Mouse (Mus musculus): ENCODE data around the gene 2410002F23Rik. TPM values are rescaled to one million over a fixed set of nuclear protein-coding genes. Genes with fewer than 3 reads are reported as not detected.
A peak's percentile ranks its signal among the peaks of the same experiment; 100 is the strongest.
"Not testable (repeated sequence)": the region's sequence is repeated elsewhere in the genome, so short reads cannot be mapped to it uniquely, and the experiment has no call there.

Gene 2410002F23Rik
- total RNA-seq (2021) = 100 to 1,000 TPM in 1 of 2 experiments, 10 to 100 TPM in 1; 83.1 to 105 TPM
- long read RNA-seq, experiment 1, transcript 2410002F23Rik-208 (6 exons, 784 nt) = minor isoform, 13 of 80 reads
- long read RNA-seq, experiment 1, transcript 2410002F23Rik-201 (6 exons, 1,982 nt) = major isoform, 50 of 80 reads
- long read RNA-seq, experiment 1, partial matches to known transcripts = 3 of 80 reads
- long read RNA-seq, experiment 1, other reads (novel, unspliced or antisense) = 8 of 80 reads
- long read RNA-seq, experiment 2, transcript 2410002F23Rik-206 (5 exons, 3,336 nt) = minor isoform, 5 of 62 reads
- long read RNA-seq, experiment 2, transcript 2410002F23Rik-201 (6 exons, 1,982 nt) = major isoform, 35 of 62 reads
- long read RNA-seq, experiment 2, transcript 2410002F23Rik-208 (6 exons, 784 nt) = minor isoform, 6 of 62 reads
- long read RNA-seq, experiment 2, partial matches to known transcripts = 2 of 62 reads
- long read RNA-seq, experiment 2, other reads (novel, unspliced or antisense) = 10 of 62 reads

DNA sequence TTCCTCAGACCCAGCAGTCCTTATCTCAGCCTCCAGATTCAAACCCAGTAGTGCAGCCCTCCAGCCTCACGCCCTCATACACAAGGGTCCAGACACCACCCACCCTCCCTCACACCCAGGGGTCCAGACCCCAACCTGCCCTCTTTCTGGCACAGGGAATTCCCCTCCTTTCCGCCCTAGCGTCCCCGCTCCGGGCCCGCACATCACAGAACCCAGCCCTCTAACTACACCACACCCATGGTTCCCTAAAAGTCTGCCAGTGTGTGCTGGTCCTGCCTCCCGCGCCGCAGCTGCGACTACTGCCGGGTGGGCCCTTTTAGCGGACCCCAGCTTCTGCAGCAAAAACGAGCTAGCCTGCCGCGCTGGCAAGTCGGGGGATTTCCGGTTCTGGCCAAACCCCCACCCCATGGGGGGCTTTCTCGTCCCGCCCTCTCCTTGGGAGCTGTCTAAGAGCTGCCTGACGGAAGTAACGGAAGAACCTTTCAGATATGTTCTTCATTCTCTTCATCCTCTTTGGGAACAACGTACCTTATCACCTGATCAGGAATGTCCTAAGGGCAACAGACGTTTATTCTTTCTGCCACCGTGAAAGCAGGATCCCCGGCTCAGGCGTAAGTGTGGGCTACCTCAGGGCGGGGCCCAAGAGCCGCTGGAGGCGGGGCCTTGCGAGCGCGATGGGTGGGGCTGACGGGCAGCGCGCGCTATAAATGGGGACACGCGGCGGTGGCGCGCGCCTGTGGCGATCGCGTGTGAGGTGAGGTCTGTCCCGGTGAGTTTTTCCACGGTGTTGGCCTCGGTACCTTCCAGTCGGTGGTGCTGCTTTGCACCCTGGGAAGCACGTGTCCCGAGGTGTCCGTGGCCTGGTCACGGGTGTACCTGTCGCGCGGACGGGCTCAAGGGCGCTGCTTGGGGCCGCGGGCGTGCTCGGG, at the start of gene 2410002F23Rik, which contains the start of gene 1700028J19Rik:
2410002F23Rik (plus strand) TSS at position 668 of the 929 bp plus-strand sequence.
1700028J19Rik (minus strand) TSS at position 641 of the 929 bp plus-strand sequence.
- peak; percentile 93 to 96 for DNase-seq (ENCODE audit: low spot score in 2 of 2)

DNA sequence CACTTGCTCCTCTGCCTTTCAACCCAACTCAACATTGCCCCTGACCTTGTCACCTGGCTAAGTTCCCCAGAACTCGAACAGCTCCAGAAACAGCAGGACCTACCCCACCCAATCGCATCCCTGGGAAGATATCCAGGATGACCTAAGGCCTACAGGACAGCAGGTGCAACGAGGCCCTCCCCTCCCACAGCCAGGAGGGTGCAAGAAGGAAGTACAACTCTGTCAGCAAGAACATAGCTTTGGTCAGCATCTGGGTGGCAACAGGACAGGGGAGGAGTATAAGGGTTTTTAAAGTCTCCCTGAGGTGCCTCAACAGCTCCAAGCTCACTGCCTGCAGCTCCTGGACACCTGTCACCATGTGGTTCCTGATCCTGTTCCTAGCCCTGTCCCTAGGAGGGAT, 48.6 kb upstream of the 2410002F23Rik start, which contains the start of gene Klk1b3:
Klk1b3 (plus strand) TSS at position 301 of the 400 bp plus-strand sequence.
- no peak for DNase-seq (ENCODE audit: low spot score in 2 of 2)

DNA sequence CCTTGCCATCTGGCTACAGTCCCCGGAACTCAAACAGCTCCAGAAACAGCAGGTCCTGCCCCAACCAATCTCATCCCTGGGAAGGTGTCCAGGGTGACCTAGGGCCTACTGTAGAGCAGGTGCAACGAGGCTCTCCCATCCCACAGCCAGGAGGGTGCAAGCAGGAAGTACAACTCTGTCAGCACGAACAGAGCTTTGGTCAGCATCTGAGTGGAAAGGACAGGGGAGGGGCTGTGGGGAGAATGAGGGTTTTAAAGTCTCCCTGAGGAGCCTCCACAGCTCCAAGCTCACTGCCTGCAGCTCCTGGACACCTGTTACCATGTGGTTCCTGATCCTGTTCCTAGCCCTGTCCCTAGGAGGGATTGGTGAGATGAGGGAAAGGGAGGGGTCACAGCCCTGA, 39.4 kb upstream of the 2410002F23Rik start, which contains the start of gene Klk1b4:
Klk1b4 (plus strand) TSS at position 301 of the 400 bp plus-strand sequence.
- DNase-seq (ENCODE audit: low spot score in 2 of 2) = not testable (repeated sequence)

DNA sequence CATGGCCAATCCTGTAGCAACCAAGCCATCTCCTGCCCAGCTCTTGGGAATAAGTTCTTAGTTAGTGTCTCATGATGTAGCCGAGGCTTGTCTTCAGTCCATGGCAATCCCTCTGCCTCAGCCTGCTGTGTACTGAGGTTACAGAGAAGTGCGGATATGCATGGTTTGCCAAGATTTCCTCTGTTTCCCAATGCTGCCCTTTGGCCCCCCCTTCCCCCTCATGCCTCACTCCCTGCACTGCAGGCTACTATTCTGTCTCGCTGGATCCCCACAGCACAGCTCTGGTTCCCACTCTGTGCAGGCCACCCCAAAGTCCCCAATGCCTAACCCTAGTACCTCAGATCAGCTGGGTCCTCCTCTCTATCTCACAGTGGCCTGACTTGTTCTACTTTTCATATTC, 38.2 kb upstream of the 2410002F23Rik start:
- DNase-seq (ENCODE audit: low spot score in 2 of 2) = no peak

DNA sequence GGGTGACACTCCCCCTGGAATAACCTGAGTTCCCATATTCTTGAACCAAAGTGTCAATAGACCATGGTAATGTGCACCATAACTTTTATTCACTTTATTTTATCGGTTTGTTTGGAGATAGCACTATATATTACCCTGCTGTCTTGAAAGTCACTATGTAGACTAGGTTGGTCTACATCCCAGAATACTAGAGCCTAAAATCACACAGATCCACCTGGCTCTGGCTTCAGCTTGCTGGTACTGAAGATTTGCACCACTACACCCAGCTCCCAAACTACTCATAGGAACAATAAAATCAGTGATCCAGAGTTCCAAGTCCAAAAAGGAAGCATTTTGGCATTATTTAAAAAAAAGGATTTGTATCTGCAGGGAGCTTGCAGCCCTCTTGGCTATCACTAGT, 30.9 kb upstream of the 2410002F23Rik start, which contains the start of gene Klk1b5:
Klk1b5 (plus strand) TSS at position 301 of the 400 bp plus-strand sequence.
- DNase-seq (ENCODE audit: low spot score in 2 of 2) = no peak

DNA sequence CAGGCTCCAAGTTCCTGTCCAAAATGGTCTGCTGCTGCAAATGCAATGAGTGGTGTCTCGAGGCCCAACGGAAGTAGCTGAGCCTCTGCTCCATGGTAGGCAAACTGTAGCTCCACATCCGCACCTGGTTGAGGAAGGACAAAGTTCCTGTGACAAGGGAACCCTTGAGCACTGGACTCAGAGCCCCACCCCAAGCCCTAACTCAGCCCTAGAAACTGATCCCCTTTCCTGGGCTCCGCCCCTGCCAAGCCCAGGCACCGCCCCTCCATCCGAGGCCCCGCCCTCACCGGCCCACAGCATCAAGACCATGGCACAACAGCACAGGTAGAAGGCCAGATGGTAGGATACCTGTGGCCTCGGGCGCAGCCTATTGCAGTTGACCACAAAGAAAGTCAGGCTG, 24.9 kb upstream of the 2410002F23Rik start:
- not testable (repeated sequence) for DNase-seq (ENCODE audit: low spot score in 2 of 2)

DNA sequence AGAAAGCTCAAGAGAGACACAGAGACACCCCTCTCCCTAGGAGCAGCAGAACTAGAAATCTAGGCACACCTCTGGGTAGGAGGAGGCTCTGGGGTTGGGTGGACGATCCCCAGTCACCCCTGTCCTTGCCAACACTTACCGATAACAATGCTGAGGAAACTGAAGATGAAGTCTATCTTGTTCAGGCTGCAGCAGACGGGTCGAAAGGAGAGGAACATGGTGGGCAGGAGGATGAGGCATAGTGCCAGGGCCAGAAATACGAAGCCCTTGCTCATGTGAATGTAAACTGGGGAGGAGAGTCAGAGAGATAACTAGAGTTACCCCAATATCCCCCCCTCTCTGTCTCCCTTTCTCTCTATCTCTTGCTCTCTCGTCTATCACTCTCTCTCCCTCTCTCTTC, 24.2 kb upstream of the 2410002F23Rik start:
- DNase-seq (ENCODE audit: low spot score in 2 of 2) = not testable (repeated sequence)

DNA sequence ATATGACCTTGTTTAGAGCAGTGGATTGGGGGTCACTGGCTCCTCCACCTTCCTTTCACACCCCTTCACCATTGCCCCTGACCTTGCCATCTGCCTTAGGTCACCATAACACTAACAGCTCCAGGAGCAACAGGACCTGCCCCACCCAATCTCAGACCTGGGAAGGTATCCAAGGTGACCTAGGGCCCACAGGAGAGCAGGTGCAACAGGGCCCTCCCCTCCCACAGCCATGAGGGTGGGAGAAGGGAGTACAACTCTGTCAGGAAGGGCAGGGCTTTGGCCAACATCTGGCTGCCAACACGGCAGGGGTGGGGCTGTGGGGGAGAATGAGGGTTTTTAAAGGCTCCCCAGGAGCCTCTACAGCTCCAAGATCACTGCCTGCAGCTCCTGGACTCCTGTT, 21.4 kb upstream of the 2410002F23Rik start, which contains the start of gene Klk1:
Klk1 (plus strand) TSS at position 285 of the 400 bp plus-strand sequence.
- no peak for DNase-seq (ENCODE audit: low spot score in 2 of 2)

DNA sequence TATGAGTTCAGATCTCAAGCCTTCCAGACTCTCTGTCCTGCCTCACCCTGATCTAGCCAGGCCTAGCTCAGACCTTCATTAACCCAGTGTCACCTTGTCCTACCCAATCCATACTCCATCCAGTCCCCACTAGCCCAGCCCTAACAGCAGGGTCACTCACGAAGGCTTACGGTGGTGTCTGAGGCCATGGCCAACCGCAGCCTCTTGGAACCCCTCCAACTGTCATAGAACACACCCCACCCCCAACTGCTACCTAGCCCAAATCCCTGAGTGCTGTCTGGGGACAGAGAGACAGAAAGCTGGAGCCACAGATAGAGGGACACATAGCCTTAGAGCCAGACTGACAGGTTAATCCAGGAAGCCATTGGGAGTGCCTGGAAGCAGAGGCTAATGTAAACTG, 10.6 kb upstream of the 2410002F23Rik start, which contains the start of gene Gm36864:
Gm36864 (plus strand) TSS at position 269 of the 400 bp plus-strand sequence.
- DNase-seq (ENCODE audit: low spot score in 2 of 2) = no peak

DNA sequence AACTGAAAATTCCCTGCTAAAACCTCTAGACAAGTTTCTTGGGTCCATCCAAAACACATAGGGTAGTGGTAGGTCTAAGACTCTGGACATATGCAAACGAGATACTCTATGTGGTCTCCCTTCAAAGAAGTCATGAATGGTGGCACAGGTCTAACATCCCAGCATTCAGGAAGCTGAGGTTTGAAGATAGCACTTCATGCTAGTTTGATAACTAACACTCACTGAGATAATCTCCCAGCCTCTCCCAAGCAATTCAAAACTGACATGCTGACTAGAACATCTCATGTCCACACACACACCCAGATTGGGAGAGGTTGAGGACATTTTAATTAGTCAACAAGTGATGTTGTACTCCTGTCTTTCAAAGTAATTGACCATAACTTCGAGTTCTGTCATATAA, 6.6 kb upstream of the 2410002F23Rik start:
- DNase-seq (ENCODE audit: low spot score in 2 of 2) = no peak

DNA sequence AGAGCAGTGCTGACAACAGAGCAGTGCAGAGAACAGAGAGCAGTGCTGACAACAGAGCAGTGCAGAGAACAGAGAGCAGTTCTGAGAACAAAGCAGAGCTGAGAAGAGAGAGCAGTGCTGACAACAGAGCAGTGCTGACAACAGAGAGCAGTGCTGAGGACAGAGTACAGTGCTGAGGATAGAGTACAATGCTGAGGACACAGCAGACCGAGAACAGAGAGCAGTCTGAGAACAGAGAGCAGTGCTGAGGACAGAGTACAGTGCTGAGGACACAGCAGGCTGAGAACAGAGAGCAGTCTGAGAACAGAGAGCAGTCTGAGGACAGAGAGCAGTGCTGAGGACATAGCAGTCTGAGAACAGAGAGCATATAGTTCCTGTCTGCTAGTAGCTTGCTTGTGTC, 5.8 kb upstream of the 2410002F23Rik start:
- no peak for DNase-seq (ENCODE audit: low spot score in 2 of 2)

DNA sequence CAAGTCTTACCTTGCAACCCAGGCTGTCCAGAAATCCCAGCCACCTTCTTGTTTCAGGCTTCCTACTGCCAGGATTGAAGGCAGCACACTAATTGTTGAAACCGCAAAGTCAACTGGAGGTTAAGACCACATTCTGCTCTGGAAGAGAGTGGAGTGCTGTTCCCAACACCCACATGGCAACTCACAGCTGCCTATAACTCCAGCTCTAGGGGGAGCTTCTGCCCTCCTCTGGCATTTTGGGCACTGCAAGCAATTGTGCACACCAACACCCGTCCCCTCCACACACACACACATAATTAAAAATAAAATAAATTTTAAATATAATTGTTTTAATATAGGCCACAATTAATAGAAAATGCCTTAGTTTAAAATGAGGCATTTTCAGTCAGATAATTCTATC, 5.4 kb upstream of the 2410002F23Rik start:
- DNase-seq (ENCODE audit: low spot score in 2 of 2) = no peak

DNA sequence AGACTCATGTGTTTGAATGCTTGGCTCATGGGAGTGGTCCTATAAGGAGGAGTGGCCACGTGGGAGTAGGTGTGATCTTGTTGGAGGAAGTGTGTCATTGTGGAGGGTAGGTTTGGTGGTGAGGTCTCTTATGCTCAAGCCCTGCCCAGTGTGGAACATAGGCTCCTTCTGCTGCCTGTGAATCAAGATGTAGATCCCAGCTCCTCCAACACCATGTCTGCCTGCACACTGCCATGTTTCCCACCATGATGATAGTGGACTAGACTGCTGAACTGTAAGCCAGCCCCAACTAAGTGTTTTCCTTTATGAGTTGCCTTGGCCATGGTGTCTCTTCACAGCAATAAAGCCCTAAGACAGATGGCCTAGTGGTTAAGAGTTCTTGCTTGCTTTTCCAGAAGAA, 2.4 kb upstream of the 2410002F23Rik start:
- DNase-seq (ENCODE audit: low spot score in 2 of 2) = no peak

DNA sequence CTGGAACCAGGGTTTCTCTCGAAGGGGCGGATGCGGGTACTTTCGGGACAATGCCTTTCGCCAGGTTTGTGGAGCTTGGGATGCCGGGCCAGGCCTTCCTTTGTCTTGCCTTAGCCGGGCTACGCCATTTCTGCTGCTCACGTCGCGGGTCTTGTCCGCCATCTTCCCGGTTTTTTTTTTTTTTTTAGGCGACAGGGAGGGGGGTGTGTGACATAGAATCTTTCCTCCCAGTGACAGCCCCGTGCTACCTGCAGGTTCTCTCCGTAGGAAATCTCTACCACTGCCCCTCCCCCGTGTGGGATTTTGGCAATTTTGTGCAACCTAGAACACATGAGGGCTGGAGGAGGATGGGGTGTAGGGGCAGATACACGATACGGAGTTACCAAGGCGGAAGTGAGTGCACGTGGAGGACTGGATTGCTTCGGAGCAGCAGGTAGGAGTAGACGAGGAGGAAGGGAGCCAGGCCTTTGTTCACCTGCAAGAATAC, 505 bp downstream of the 2410002F23Rik start:
- DNase-seq (ENCODE audit: low spot score in 2 of 2) = peak in 1 of 2 experiments; percentile 57

DNA sequence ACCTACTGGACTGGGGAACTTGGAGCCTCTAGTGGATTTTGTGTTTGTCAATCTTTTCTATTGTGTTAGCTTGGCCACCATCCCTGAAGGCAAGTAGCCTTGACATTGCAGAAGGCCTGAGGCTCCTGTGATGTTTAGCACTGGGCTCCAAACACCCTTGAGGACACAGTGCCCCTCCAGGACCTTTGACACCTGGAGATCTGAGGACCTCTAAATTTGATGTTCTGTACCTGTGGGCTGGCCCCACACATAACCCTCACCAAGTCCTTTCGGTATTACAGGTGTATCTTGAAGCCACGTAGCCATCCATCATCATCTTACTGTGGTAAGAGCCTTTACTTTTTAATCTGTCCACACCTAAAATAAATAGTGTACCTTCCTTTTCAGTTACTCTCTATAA, 1.4 kb downstream of the 2410002F23Rik start:
- DNase-seq (ENCODE audit: low spot score in 2 of 2) = no peak

DNA sequence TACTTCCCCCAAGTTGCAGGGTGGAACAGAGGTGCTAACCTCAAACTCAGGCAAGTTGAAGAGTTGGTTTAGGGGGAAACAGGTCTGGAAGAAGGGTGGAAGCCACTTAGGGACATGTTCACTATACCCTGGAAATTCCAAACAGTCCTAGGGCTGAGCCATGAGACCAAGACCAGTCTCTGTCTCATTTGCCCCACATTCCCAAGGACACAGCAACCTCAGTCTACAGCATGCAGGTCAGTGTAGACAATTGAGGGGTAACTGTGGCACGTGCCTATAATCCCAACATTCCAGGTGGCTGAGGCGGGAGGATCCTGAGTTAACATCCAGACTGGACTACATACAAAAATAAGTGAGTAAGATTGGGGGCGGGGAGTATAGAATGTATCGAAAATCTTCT, 2.7 kb downstream of the 2410002F23Rik start:
- no peak for DNase-seq (ENCODE audit: low spot score in 2 of 2)

DNA sequence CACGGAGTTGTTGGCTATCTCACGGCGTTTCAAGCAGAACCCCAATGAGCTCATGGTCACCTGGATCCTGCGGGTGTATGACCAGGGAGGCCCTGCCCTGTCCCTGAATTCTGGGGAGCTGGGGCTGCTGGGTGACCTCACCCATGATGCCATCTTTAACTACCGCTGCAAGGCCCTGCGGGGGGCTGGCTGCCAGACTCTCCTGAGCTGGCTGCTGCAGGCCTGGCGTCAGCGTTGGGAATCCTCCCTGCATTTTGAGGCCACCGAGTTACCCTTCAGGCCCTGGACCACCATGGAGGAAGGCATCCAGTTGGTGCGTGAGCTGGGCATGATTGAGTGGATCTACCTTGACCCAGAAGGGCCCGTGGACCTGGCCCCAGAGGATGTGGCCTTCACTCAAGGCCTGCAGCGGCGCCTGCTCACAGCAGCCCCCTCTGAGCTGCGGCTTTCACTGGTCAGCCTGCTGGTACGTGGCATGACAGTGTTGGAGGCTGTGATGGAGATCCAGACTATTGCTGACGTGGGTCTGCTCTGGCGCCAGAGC, 4.3 kb downstream of the 2410002F23Rik start:
- DNase-seq (ENCODE audit: low spot score in 2 of 2) = not testable (repeated sequence)

DNA sequence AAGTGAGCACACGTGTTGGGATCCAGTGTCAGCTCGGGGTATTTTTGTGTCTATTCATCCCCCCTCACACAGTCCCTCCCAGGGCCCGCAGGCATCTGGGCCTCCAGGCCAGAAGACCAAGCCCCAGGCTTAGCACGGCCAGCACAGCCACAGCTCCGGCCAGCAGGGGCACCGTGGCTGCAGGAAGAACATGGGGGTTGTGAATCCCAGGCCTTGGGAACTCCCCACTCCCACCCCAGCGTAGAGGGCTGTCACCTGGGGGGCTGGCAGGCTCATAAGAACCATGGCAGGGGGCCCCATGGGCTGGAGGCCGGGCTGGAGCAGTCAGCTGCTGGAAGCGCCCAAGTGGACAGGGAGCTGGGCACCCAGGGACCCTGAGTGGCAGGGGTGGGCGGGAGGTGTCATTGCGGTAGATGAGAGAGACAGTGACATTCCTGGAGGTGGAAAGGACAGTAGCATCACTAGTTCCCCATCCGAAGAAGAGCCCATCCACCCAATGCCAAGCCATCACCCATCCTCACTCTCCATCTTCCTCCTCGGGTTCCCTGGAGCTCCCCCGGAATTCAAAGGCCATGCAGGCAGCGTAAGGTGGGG, 6.6 kb downstream of the 2410002F23Rik start:
- no peak for DNase-seq (ENCODE audit: low spot score in 2 of 2)

DNA sequence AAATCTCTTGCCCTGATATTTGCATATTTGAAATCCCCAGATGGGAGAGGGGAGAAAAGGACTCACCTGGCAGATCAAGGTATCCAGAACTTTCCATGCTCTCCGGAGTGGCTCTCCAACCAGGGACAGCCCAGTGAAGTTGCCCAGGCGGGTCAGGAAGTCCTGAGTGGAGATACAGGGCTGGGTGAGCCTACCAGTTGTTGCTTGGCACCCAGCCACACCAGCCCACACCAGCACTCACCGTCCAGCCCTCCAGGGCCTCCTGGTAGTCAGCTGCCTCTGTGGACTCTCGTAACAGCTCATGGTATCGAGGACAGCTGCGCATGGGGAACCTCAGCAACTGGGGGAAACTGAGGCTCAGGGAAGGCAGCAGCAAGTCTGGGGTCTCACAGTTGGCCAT, 8.4 kb downstream of the 2410002F23Rik start:
- no peak for DNase-seq (ENCODE audit: low spot score in 2 of 2)

DNA sequence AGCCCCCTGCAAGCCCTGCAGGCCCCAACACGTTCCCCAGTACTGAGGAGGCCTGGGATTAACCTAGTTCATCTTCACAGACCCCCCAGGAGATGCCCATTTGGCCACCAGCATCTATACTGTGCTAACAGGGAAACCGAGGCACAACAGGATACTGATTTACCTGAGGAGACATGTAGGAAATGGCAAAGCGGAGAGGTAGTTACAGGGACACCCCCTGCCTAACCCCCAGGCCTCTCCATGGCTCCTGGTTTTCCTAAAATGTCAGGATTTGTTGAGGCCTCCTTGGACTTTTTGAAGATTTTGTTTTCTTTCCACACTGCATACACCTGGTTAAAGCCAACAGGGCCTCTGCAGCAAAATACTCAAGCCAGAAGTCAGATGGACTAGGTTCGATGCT, 10.8 kb downstream of the 2410002F23Rik start, which contains the start of gene Acp4:
Acp4 (minus strand) TSS at position 101 of the 400 bp plus-strand sequence.
- no peak for DNase-seq (ENCODE audit: low spot score in 2 of 2)

All from layer of hippocampus, postnatal 14 days (tissue).